Mouse (Mus musculus): Measurements from ENCODE around the gene Card14.
"Not testable (repeated sequence)": the region's sequence is repeated elsewhere in the genome, so short reads cannot be mapped to it uniquely, and the experiment has no call there.

Card14 gene

GRCm38 (mm10) chr11:119362769-119363533 lies 55.4 kb downstream of the Card14 start:
- no peak for DNase-seq

GRCm38 (mm10) chr11:119363534-119364145 lies 56.1 kb downstream of the Card14 start:
- DNase-seq: peak; percentile 75

- no peak for DNase-seq
Observed at GRCm38 (mm10) chr11:119375425-119375824, 67.9 kb downstream of the Card14 start.

GRCm38 (mm10) chr11:119377326-119377725 lies 69.8 kb downstream of the Card14 start:
- DNase-seq: no peak

- DNase-seq: no peak
Observed at GRCm38 (mm10) chr11:119378551-119378950, 71.0 kb downstream of the Card14 start.

GRCm38 (mm10) chr11:119381631-119382337 lies 74.2 kb downstream of the Card14 start:
- no peak for DNase-seq

GRCm38 (mm10) chr11:119382338-119382850 lies 74.8 kb downstream of the Card14 start:
- DNase-seq: no peak

GRCm38 (mm10) chr11:119384904-119385303 lies 77.3 kb downstream of the Card14 start:
- DNase-seq: no peak

GRCm38 (mm10) chr11:119386306-119386705 lies 78.7 kb downstream of the Card14 start:
- DNase-seq: no peak

- not testable (repeated sequence) for DNase-seq
Observed at GRCm38 (mm10) chr11:119387273-119387672, 79.7 kb downstream of the Card14 start.

GRCm38 (mm10) chr11:119389851-119390270 lies 82.3 kb downstream of the Card14 start:
- DNase-seq: peak; percentile 25

GRCm38 (mm10) chr11:119390271-119391231 lies 83.0 kb downstream of the Card14 start:
- peak; percentile 15 for DNase-seq

GRCm38 (mm10) chr11:119391386-119392000 lies 83.9 kb downstream of the Card14 start:
- DNase-seq: no peak

- no peak for DNase-seq
Observed at GRCm38 (mm10) chr11:119392001-119392614, 84.5 kb downstream of the Card14 start.

- DNase-seq: peak; percentile 12
Observed at GRCm38 (mm10) chr11:119392800-119393482, 85.4 kb downstream of the Card14 start, which contains the start of gene Rnf213. Rnf213 (plus strand) TSS chr11:119393100.

GRCm38 (mm10) chr11:119393483-119393804 lies 85.9 kb downstream of the Card14 start:
- DNase-seq: no peak

GRCm38 (mm10) chr11:119394210-119394609 lies 86.6 kb downstream of the Card14 start:
- no peak for DNase-seq

Data from cerebellum, adult 9-10 months (tissue).